Comparison of ENCODE assay signal across 14 mouse cellular contexts in genomic region chr12:21146826-21147225, GRCm38 (mm10).
A peak's percentile ranks its signal among the peaks of the same experiment; 100 is the strongest.
DNase-seq lines count a peak whose midpoint lies in the region; ATAC-seq lines count a peak whose summit lies in the region.
"Had no signal": no experiment of that assay in that cellular context is flagged by ENCODE, and none has a peak within 500 bp of the region (broad histone marks: within the 10 kb centered on the region; RNA-seq: fewer than 3 reads in every experiment).

No protein-coding gene starts in this region.

- H3K4me1 ChIP-seq in heart, embryonic 16.5 days (ENCODE audit: control insufficient read depth, insufficient read depth, low read length): peaks cover 15% of the 10 kb centered on the region
- H3K4me1 ChIP-seq in midbrain, embryonic 15.5 days: peaks cover 2% of the 10 kb centered on the region; the same call in 1 of the 2 replicates

- no peak overlapping the region for H3K4me3 ChIP-seq in heart, embryonic 16.5 days (ENCODE audit: low read length)
- no peak overlapping the region for H3K4me3 ChIP-seq in midbrain, embryonic 15.5 days
- H3K4me3 ChIP-seq: embryonic facial prominence, embryonic 13.5 days; heart, embryonic 15.5 days; hindbrain, embryonic 15.5 days; liver, embryonic 13.5 days had no signal

- peak; percentile 48 for DNase-seq in gastrocnemius, postnatal 14 days
- no peak for DNase-seq in gastrocnemius, postnatal 36 days
- DNase-seq in 3T3-L1 (ENCODE audit: low read depth, low spot score) (peak; percentile 63), adipocyte (ENCODE audit: low spot score) (peak; percentile 49)
- DNase-seq in right cerebral cortex, postnatal 25 days: no peak
- DNase-seq: cerebellum, adult 9-10 months; kidney, adult 8-10 months; liver, embryonic 13.5 days; right cerebral cortex, postnatal 14 days had no signal

- no peaks in the 10 kb centered on the region for H3K36me3 ChIP-seq in heart, embryonic 16.5 days (ENCODE audit: control insufficient read depth, insufficient read depth)
- no peaks in the 10 kb centered on the region for H3K36me3 ChIP-seq in midbrain, embryonic 15.5 days (replicated peaks)
- H3K36me3 ChIP-seq: heart, embryonic 15.5 days; hindbrain, embryonic 15.5 days; liver, embryonic 13.5 days had no signal

- 0 out of 2 replicates have a peak overlapping the region, but pooled peaks have one; percentile 43 for H3K27ac ChIP-seq in heart, embryonic 16.5 days (ENCODE audit: low read length)
- H3K27ac ChIP-seq in midbrain, embryonic 15.5 days: no peak overlapping the region
- H3K27ac ChIP-seq: embryonic facial prominence, embryonic 13.5 days; heart, embryonic 15.5 days; hindbrain, embryonic 15.5 days; liver, embryonic 13.5 days had no signal

- H3K4me2 ChIP-seq in heart, embryonic 16.5 days (ENCODE audit: low read depth, low read length): no peak overlapping the region
- H3K4me2 ChIP-seq in midbrain, embryonic 15.5 days: no peak overlapping the region
- H3K4me2 ChIP-seq: embryonic facial prominence, embryonic 13.5 days; heart, embryonic 15.5 days; hindbrain, embryonic 15.5 days; liver, embryonic 13.5 days had no signal

- ATAC-seq in heart, embryonic 16.5 days (replicated peaks; ENCODE audit: extremely low read depth, insufficient read depth, low FRiP score): no peak
- no peak for ATAC-seq in midbrain, embryonic 15.5 days (replicated peaks)

- H3K9ac ChIP-seq in heart, embryonic 16.5 days (ENCODE audit: low read length): no peak overlapping the region
- no peak overlapping the region for H3K9ac ChIP-seq in midbrain, embryonic 15.5 days
- H3K9ac ChIP-seq: embryonic facial prominence, embryonic 13.5 days; heart, embryonic 15.5 days; hindbrain, embryonic 15.5 days; liver, embryonic 13.5 days had no signal

- intact Hi-C loops in gastrocnemius, postnatal 14 days (cut with DNase I; ENCODE audit: low total_unique reads): no loop called here
- intact Hi-C loops in gastrocnemius, postnatal 36 days (cut with DNase I): no loop called here

- WGBS in heart, embryonic 16.5 days: 28% methylated on average over 4 of the region's 4 CpGs
- WGBS in midbrain, embryonic 15.5 days: 84% methylated on average over 4 of the region's 4 CpGs

- H3K27me3 ChIP-seq in heart, embryonic 16.5 days (ENCODE audit: control insufficient read depth, insufficient read depth, low read length): no peaks in the 10 kb centered on the region
- no peaks in the 10 kb centered on the region for H3K27me3 ChIP-seq in midbrain, embryonic 15.5 days (replicated peaks)
- H3K27me3 ChIP-seq: embryonic facial prominence, embryonic 13.5 days; heart, embryonic 15.5 days; hindbrain, embryonic 15.5 days; liver, embryonic 13.5 days had no signal

- H3K9me3 ChIP-seq in heart, embryonic 16.5 days (replicated peaks; ENCODE audit: control insufficient read depth, low read length): no peaks in the 10 kb centered on the region
- H3K9me3 ChIP-seq in midbrain, embryonic 15.5 days: no peaks in the 10 kb centered on the region
- H3K9me3 ChIP-seq: embryonic facial prominence, embryonic 13.5 days; heart, embryonic 15.5 days; hindbrain, embryonic 15.5 days; liver, embryonic 13.5 days had no signal

Comparison
In these comparisons a context has a peak if more than half of its experiments do, and no peak if none do; other contexts are left out.
1. DNase-seq: peak in gastrocnemius, postnatal 14 days (single experiment), 3T3-L1 (single experiment) and adipocyte (single experiment); none in gastrocnemius, postnatal 36 days (0 of 2) and right cerebral cortex, postnatal 25 days (single experiment).